Mouse (Mus musculus): ENCODE results near the gene Rnf8.
"Not testable (repeated sequence)": the region's sequence is repeated elsewhere in the genome, so short reads cannot be mapped to it uniquely, and the experiment has no call there.

Gene Rnf8

DNA sequence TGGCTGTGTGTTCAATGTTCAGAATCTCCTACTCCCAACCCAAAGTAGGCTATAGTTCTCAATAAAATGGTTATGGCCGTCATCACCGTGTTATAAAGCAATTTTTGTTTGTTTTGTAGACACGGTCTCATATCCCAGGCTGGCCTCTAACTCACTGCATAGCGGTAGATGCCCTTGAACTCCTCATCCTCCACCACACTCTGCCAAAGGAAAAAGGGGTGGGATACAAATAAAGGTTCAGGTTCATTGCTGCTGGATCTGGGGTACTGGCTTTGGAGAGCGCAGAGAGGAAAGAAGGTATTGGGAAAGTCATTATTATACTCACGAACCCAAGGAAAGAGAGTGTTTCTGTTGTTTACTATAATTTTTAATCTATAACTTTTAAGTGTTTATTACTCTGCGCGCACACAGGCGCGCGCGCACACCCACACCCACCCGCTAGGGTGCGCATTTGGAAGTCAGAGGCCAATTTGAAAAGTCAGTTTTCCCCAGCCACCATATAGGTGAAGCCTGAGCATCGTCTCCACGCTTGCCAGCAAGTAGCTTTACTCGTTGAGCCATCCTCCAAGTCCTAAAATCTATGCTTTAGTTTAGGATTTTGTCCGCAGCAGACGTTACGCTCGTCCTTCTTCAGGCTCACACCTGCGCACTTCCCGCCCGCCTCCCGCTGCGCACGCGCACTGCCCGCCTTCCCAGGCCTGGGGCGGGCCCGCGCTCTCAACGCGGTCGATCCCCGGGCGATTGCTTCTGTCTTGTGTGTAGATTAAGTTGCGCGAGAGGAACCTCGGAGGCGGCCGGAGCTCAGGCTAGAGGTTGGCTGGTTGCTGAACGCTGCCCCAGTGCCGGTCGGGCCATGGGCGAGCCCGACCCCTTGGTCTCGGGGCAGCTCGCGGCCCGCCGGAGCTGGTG, at the start of gene Rnf8, which contains the start of gene Gm28043:
Rnf8 (plus strand) TSS at position 676 of the 909 bp plus-strand sequence.
Gm28043 (plus strand) TSS at position 762 of the 909 bp plus-strand sequence.
- peak; percentile 98 for DNase-seq (ENCODE audit: low spot score)

DNA sequence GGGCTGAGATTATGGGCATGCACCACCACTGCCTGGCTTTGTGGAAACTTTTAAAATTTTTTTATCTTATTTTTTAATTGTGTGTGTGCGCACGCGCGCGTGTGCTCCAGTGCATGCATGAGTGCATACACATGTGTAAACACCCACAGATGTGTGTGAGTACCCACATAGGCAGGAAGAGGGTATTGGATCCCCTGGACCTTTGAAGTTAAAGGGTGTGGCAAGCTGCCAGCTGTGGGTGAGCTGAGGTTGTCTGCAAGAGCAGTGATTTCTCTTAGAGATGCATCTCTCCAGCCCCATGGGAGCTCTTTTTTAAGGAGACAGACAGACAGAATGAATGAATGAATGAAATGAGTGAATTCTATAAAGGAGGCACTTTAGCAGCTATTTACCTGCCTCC, 49.1 kb upstream of the Rnf8 start:
- DNase-seq (ENCODE audit: low spot score) = no peak

DNA sequence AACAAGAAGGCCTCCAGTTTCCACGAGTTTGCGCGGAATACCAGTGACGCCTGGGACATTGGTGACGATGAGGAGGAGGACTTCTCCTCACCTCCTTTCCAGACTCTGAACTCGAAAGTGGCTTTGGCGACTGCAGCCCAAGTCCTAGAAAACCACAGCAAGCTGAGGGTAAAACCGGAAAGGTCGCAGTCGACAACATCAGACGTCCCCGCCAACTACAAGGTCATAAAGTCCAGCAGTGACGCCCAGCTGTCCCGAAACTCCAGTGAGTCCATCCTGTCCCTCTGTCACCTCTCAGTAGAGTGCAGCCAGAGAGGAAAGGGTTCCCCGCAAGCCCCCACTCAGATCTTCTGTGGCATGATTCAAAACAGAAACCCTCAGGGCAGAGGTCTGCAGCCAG, 46.2 kb upstream of the Rnf8 start:
- no peak for DNase-seq (ENCODE audit: low spot score)

DNA sequence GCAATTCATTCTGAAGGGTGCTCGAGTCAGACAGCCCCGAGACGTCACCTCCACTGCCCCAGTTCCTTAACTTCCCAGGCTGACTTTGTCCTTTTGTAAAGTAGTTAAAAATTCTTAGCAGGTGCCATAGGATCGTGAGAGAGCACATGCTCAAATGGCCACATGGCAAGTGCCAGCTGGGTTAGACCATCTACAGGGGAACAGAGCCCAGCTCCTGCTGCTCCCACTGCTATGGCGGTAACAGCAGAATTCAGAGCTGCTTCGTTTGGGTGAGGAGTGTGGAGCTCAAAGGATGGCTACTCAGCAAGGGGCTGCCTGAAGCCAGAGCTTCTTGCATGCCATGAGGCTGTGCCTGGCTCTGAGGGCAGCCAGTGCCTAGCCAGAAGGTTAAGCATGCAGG, 44.8 kb upstream of the Rnf8 start:
- DNase-seq (ENCODE audit: low spot score) = no peak

DNA sequence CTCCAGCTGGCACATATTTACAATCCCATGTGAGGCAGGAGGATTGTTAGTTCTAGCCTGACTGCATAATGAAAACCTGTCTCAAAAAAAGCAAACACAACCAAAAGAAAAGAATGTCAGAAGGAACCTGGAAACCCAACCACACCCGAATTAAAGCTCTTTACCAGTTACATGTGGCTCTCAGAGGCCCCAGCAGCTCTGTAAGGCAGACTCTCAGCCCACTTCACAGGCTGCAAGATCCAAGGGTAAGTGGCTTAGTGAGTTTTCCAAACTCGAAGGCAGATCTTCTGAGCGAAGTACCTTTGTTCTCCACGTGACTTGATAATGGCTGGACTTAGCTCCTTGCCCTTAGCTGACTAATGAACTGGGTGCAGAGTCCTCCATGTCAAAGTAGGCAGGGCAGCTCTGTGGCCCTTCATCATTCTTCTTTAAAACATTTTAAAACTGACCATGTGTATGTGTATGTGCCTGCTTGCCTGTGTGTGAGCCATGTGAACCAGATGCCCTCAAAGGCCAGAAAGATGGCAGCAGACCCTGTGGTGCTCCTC, 34.9 kb upstream of the Rnf8 start:
- no peak for DNase-seq (ENCODE audit: low spot score)

DNA sequence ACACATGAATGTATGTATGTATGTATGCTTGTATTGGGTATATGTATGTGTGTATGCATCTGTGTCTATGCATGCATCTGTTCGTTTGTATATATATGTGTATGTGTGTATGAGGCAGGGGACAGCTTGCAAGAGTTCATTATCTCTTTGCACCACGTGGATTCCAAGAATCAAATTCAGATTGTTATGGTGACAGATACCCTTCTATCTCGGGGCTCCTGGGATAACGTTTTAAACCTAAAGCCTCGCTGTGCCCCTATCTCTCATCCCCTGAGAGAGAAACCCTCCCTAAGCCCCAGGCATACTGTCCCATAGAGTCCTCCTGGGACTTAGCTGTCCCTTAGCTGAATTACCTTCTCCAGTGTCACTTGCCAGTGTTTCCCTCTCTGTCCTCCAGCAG, 31.0 kb upstream of the Rnf8 start:
- DNase-seq (ENCODE audit: low spot score) = no peak

DNA sequence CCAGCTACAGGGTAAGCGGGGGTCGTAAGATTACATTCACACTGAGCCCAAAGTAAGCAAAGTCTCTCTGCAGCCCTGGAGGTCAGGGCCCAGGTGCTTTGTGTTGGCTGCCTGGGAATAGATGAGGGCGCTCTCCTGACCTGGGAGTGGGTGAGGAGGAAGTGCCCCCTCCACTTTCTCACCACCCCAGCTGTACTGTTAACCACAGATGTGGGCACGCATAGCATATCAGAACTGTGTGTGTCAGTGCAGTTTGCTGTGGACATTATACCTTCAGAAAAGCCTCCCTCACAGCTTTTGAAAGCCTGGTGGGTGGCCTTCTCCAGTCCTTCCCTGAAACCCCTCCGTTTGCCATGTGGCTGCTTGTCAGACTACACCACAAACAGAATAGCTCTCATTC, 30.3 kb upstream of the Rnf8 start:
- DNase-seq (ENCODE audit: low spot score) = no peak

DNA sequence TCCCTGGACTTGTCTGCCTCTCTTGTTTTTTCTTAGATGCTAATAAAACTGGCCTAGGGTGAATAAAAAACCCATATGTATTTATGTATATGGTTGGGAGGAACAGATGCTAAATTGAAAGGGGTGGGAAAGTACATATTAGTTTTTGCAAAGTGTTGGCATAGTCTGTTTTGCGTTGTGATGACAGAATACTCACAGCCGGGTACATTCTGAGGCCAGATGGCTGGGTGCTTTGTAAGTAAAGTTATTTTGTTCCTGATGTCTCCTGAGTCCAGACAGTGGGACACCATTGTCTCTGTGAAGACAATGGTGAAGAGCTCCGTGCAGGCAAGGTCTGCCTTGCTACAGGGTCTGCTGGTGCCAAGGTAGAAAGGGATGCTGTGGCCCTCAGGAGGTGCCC, 29.9 kb upstream of the Rnf8 start:
- no peak for DNase-seq (ENCODE audit: low spot score)

DNA sequence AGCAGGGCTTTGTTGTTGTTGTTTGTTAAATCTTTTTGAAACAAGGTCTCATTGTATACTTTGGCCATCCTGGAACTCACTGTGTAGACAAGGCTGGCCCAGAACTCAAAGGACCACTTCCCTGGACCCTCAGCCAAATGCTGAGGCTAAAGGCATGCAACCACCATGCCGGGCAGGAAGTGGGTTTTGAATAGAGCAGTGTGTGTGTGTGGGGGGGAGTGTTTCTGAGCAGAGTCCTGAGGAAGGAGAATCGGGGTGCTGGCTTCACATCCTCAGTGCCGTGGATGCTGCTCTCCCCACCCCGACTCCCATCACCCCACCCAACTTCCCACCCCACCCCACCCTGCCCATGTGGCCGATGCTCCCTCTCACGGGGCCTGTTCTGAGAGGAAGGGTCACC, 29.1 kb upstream of the Rnf8 start:
- DNase-seq (ENCODE audit: low spot score) = no peak

DNA sequence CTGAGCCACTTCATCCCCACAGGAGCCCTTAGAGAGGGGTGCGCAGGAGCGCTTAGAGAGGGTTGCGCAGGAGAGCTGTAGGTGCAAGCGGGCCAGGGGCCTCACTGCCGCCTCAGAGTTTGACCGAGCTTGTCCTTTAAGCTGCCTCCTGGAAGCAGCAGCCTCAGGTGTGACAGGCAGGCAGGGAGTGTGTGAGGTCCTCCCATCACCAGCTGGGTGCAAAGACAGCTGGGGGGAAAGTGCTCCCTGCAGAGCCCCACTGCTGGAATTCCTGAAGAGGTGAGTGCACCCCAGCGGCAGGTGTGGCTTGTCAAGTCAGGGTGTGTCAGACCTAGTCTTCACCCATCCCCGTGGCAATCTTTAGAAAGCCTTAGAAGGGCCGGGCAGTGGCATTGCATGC, 27.7 kb upstream of the Rnf8 start:
- no peak for DNase-seq (ENCODE audit: low spot score)

DNA sequence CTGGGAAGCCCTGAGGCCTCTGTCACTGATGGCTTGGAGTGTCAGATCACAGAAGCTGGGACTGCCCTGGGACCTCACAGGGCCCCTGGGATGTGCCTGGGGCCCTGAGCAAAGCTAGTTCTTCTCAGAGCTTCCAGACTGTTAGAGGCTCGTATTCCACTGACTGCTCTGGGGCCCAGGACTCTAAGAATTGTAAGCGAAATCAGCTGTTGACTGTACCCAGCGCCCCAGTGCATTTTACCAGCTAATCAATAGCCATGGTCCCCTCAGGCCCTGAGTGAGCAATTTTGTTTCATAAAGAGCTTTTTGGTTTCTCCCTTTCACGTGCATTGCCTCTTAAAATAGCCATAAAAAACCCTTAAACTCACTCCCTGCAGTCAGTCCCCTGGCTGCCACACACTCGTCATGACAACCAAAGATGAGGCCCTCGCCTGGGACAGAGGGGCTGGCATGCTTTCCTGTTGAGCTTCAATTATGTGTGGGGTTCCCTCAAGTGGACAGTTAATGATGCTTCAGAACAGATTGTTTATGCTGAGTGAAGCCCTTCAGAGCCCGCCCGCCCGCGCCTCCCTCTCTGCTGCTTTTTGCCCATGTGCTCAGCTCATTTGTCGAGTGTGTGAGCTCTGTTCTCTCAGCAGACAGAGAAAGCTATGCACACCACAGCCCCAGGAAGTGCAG, 25.2 kb upstream of the Rnf8 start:
- DNase-seq (ENCODE audit: low spot score) = peak; percentile 27

DNA sequence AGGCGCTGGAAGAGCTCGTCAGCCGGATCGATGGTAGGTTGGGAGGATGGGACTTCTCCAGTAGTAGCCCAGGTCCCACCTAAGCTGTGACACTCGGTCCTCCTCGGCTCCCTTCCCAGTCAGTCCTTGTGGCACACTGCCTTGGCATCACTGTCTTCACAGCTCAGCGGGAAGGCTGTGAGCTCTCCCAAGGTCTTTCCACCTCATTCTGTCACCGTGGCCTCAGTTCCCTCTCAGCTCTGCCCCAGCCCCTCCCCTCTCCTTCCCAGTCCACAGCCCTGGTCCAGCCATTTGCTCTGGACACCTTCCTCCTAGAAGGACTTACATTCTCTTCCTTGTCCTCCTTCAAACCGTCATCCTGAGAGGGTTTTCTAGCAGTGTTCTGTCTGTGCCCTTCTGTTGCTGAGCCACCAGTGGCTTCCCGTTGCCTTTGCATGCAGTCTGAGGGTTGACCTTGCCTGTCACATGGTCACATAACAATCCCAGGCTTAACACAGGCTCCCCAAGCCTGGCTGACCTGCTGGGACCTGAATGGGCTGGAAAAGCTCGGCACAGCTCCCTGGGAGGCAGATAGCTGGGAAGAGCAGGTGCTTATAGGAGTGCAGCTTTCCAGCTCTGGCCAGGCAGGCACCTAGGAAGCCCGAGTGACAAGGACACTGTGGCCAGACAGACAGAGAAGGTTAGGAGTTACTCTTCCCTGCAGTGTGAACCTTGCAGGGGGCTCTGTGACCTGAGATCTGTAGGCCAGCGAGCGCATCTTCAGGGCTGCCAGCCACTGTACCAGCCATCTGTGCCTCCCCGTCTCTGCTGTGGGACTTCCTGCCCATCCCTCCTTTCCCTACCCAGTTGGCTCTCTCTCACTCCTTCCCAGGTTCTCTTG, 18.5 kb upstream of the Rnf8 start:
- DNase-seq (ENCODE audit: low spot score) = no peak

DNA sequence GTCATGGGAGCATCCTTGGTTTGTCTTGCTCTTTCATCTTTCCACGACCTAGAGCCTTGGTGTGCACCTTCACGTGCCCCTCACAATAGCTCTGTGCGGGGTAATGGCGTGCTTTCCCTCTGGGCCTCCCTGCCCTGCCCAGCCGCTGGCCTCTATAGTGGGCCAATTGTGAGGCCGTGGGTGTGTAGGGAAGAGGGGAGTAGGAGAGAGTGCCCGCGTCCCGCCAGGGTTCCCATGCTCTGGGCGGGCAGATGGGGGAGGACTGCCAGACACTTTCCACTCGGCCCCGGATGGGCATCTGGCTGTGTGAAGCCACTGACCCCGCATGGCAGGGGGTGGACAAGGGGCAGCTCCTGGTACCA, 17.8 kb upstream of the Rnf8 start:
- no peak for DNase-seq (ENCODE audit: low spot score)

DNA sequence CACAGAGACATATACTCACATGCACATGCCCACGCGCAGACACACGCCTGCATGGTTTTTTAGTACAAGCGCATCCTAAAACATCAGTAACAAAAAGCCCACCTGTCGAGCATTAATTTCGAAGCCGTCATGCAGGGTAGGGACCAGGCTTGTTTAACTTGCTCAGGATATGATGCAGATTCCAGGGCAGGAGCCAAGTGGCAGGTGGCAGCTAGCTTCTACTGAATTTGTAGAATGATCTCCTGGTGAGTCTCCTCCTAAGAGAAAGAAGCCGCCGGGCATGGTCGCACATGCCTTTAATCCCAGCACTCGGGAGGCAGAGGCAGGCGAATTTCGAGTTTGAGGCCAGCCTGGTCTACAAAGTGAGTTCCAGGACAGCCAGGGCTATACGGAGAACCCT, 15.5 kb upstream of the Rnf8 start:
- no peak for DNase-seq (ENCODE audit: low spot score)

DNA sequence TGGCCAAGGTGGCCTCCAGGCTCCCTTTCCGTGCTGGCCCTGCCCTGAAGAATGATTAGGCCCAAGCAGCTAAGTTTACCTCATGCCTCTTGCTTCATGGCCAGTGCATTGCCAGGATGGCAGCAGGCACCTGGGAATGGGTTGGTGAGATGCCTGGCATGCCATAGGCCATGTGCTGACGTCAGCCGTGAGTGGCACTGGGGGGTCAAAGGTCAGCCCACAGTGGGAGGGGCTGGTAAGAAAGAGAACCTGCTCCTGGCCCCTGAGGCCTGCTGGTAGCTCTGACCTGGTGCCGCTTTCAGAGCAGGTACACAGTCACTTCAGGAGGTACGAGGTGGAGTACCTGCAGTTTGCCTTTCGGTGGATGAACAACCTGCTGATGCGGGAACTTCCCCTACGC, 15.1 kb upstream of the Rnf8 start:
- no peak for DNase-seq (ENCODE audit: low spot score)

DNA sequence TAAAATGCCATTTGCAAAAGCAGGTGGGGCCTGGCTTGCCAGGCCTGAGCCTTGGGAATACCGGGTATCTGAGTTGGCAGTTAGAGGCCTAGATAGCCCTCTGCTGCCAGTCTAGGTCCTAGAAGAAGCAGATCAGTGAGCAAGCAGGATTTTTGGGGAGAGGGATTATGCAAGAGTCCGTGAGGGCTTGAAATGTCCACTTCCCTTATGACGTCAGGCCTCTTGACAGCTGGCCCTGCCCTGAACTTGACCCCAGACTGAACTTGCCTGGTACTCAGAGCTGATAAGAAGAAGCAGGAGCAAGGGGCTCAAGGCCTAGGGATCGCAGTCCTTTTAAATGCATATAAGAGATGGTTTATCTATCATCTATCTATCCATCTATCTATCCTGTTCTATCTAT, 13.2 kb upstream of the Rnf8 start:
- peak; percentile 21 for DNase-seq (ENCODE audit: low spot score)

DNA sequence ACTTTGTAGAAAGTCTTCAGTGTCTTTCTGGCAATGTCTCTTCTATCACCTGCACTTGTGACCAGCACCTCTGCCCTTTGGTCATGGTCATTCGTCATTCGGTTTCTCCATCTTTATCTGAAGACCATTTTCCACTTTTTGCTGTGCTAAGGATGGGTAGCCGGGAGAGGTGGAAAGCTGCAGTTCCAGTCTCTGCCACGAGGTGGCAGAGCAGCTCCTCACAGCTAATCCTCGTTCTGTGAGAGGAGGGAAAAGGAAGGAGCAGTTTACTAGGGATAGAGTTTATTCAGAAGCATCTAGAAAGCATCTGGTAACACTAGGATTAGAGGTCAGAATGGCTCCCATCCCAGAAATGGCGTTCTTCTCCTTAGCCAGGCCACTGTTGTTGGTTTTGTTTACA, 11.3 kb upstream of the Rnf8 start:
- DNase-seq (ENCODE audit: low spot score) = peak; percentile 69

DNA sequence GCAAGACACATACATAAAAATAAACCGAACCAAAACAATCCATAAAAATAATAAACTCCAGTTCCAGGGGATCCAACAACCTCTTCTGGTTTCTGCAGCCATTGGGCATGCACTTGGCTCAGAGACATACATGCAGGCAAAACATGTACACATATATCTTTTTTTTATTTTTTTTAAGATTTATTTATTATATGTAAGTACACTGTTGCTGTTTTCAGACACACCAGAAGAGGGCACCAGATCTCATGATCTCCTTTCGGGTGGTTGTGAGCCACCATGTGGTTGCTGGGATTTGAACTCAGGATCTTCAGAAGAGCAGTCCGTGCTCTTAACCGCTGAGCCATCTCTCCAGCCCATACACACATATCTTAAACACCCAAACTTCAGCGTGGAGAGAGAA, 1.1 kb upstream of the Rnf8 start:
- DNase-seq (ENCODE audit: low spot score) = not testable (repeated sequence)

DNA sequence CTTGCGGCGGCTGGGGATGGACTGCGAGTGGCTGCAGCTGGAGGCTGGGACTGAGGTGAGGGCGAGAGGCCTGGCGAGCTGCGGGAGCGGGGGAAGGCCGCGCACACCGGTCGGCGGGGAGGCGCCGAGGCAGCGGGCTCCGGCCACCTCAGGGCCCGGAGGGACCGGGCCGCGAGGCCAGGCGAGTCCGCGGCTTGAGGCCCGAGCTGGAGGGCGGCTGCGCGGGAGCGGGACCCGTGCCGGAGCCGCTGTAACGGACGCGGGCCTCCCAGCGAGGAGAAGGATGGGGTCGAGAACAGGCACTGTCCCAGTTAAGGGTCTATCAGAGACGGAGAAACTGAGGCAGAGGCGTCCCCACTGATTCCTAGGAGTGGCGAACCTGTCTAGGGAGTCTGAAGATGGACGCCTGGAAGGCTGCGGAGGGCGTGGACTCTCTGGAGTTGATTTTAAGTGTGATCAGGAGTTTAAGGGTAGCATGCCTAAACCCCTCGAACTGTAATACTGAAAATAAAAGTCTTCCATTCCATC, 498 bp downstream of the Rnf8 start:
- DNase-seq (ENCODE audit: low spot score) = peak; percentile 51

DNA sequence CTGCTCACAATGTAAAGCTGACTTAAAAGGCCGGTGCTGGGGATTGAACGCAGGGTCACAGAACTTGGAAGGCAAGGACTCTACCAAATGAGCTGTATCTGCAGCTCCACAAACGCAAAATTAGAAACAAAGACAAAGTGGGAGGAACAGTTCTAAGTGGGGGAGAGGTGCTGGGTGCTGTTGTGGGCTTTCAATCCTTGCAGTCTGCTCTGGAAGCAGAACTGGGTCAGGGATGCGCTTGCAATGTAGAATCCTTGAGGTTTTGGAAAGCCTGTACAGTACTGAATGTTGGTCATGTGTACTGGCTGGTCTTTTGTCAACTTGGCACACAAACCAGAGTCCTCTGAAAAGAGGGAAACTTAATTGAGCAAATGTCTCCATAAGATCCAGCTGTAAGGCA, 1.0 kb downstream of the Rnf8 start:
- no peak for DNase-seq (ENCODE audit: low spot score)

DNA sequence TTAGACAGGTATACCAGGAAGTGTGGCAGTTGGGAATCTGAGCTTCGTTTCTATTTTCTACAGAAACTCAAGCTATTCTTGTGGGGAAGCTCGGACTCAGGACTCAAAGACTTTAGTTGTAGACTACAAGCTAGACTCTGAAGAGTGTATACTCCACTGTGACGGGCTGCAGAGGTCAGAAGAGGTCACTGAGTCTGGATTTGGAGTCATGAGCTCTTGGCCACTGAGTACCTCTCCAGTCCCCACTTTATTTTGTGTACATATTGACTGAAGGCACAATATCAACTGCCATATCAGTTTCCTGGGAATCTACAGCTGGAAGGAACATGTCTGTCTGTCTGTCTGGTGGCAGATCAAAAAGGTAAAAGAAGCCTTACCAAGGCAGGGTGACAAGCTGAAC, 4.6 kb downstream of the Rnf8 start:
- no peak for DNase-seq (ENCODE audit: low spot score)

DNA sequence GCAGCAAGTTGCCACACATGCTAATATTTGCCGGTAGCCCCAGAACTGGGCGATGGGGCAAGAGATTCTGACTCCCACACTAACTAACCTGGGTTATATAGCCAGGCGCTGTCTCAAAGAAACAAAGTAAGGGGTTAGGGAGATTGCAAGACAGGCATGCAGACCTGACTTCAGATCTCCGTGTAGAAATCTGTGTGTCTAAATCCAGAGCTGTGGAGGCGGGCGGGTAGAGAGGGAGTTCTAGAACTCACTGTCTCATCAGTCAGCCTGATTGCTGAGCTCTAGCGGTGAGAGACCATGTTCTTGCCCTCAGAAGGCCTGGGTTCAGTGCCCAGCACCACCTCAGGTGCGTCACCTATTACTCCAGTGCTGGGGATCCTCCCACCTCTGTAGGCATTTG, 8.9 kb downstream of the Rnf8 start:
- DNase-seq (ENCODE audit: low spot score) = no peak
